Mouse (Mus musculus): ENCODE measurements around the gene Mrpl11. TPM values are rescaled to one million over a fixed set of nuclear protein-coding genes. Genes with fewer than 3 reads are reported as not detected.

The Mrpl11 gene
- 50.4 TPM for polyA plus RNA-seq (2014; fragmentation: Illumina TruSeq; extraction: RNeasy Lipid Tissue Mini Kit (QIAGEN cat#74804); ENCODE audit: insufficient read depth, low read depth, low replicate concordance)

GRCm38 (mm10) chr19:4961928-4962601 lies at the start of gene Mrpl11:
Gene Mrpl11 (plus strand): TSS chr19:4962147.

GRCm38 (mm10) chr19:4927904-4928531 lies 33.9 kb upstream of the Mrpl11 start, which contains the start of gene Dpp3:
Gene Dpp3 (minus strand): TSS chr19:4928287.

GRCm38 (mm10) chr19:4942551-4943252 lies 19.2 kb upstream of the Mrpl11 start, which contains the start of gene Peli3:
Gene Peli3 (minus strand): TSS chr19:4943127.

GRCm38 (mm10) chr19:4990256-4990625 lies 28.3 kb downstream of the Mrpl11 start, which contains the start of gene Npas4:
Gene Npas4 (minus strand): TSS chr19:4990316.

Other genes with a start within 250 kb of the Mrpl11 start
- gene Rbm4b, start 205.7 kb upstream of the Mrpl11 start, polyA plus RNA-seq (2014; fragmentation: Illumina TruSeq; extraction: RNeasy Lipid Tissue Mini Kit (QIAGEN cat#74804); ENCODE audit: insufficient read depth, low read depth, low replicate concordance): 10.1 TPM
- 17.9 TPM for gene Rbm4, start 168.2 kb upstream of the Mrpl11 start, polyA plus RNA-seq (2014; fragmentation: Illumina TruSeq; extraction: RNeasy Lipid Tissue Mini Kit (QIAGEN cat#74804); ENCODE audit: insufficient read depth, low read depth, low replicate concordance)
- gene Gm21992, start 150.5 kb upstream of the Mrpl11 start, polyA plus RNA-seq (2014; fragmentation: Illumina TruSeq; extraction: RNeasy Lipid Tissue Mini Kit (QIAGEN cat#74804); ENCODE audit: insufficient read depth, low read depth, low replicate concordance): 4.7 TPM
- gene Rbm14, start 150.5 kb upstream of the Mrpl11 start, polyA plus RNA-seq (2014; fragmentation: Illumina TruSeq; extraction: RNeasy Lipid Tissue Mini Kit (QIAGEN cat#74804); ENCODE audit: insufficient read depth, low read depth, low replicate concordance): 13.7 TPM
- gene Ccs, start 122.8 kb upstream of the Mrpl11 start, polyA plus RNA-seq (2014; fragmentation: Illumina TruSeq; extraction: RNeasy Lipid Tissue Mini Kit (QIAGEN cat#74804); ENCODE audit: insufficient read depth, low read depth, low replicate concordance): 48.3 TPM
- gene Ccdc87, start 122.8 kb upstream of the Mrpl11 start, polyA plus RNA-seq (2014; fragmentation: Illumina TruSeq; extraction: RNeasy Lipid Tissue Mini Kit (QIAGEN cat#74804); ENCODE audit: insufficient read depth, low read depth, low replicate concordance): 0.45 TPM
- gene Ctsf, start 107.0 kb upstream of the Mrpl11 start, polyA plus RNA-seq (2014; fragmentation: Illumina TruSeq; extraction: RNeasy Lipid Tissue Mini Kit (QIAGEN cat#74804); ENCODE audit: insufficient read depth, low read depth, low replicate concordance): 27.8 TPM
- 0.66 TPM for gene Actn3, start 84.2 kb upstream of the Mrpl11 start, polyA plus RNA-seq (2014; fragmentation: Illumina TruSeq; extraction: RNeasy Lipid Tissue Mini Kit (QIAGEN cat#74804); ENCODE audit: insufficient read depth, low read depth, low replicate concordance)
- 6.0 TPM for gene Zdhhc24, start 83.5 kb upstream of the Mrpl11 start, polyA plus RNA-seq (2014; fragmentation: Illumina TruSeq; extraction: RNeasy Lipid Tissue Mini Kit (QIAGEN cat#74804); ENCODE audit: insufficient read depth, low read depth, low replicate concordance)
- 2.2 TPM for gene Bbs1, start 55.5 kb upstream of the Mrpl11 start, polyA plus RNA-seq (2014; fragmentation: Illumina TruSeq; extraction: RNeasy Lipid Tissue Mini Kit (QIAGEN cat#74804); ENCODE audit: insufficient read depth, low read depth, low replicate concordance)
- gene Dpp3, start 33.9 kb upstream of the Mrpl11 start, polyA plus RNA-seq (2014; fragmentation: Illumina TruSeq; extraction: RNeasy Lipid Tissue Mini Kit (QIAGEN cat#74804); ENCODE audit: insufficient read depth, low read depth, low replicate concordance): 28.4 TPM
- 1.2 TPM for gene Peli3, start 19.0 kb upstream of the Mrpl11 start, polyA plus RNA-seq (2014; fragmentation: Illumina TruSeq; extraction: RNeasy Lipid Tissue Mini Kit (QIAGEN cat#74804); ENCODE audit: insufficient read depth, low read depth, low replicate concordance)
- gene Npas4, start 28.2 kb downstream of the Mrpl11 start, polyA plus RNA-seq (2014; fragmentation: Illumina TruSeq; extraction: RNeasy Lipid Tissue Mini Kit (QIAGEN cat#74804); ENCODE audit: insufficient read depth, low read depth, low replicate concordance): 0.14 TPM
- gene Slc29a2, start 61.7 kb downstream of the Mrpl11 start, polyA plus RNA-seq (2014; fragmentation: Illumina TruSeq; extraction: RNeasy Lipid Tissue Mini Kit (QIAGEN cat#74804); ENCODE audit: insufficient read depth, low read depth, low replicate concordance): 0.84 TPM
- gene B4gat1, start 76.7 kb downstream of the Mrpl11 start, polyA plus RNA-seq (2014; fragmentation: Illumina TruSeq; extraction: RNeasy Lipid Tissue Mini Kit (QIAGEN cat#74804); ENCODE audit: insufficient read depth, low read depth, low replicate concordance): 24.4 TPM
- gene AC124502.3, start 76.7 kb downstream of the Mrpl11 start, polyA plus RNA-seq (2014; fragmentation: Illumina TruSeq; extraction: RNeasy Lipid Tissue Mini Kit (QIAGEN cat#74804); ENCODE audit: insufficient read depth, low read depth, low replicate concordance): 0.81 TPM
- gene Brms1, start 79.2 kb downstream of the Mrpl11 start, polyA plus RNA-seq (2014; fragmentation: Illumina TruSeq; extraction: RNeasy Lipid Tissue Mini Kit (QIAGEN cat#74804); ENCODE audit: insufficient read depth, low read depth, low replicate concordance): 35.6 TPM
- gene Rin1, start 88.3 kb downstream of the Mrpl11 start, polyA plus RNA-seq (2014; fragmentation: Illumina TruSeq; extraction: RNeasy Lipid Tissue Mini Kit (QIAGEN cat#74804); ENCODE audit: insufficient read depth, low read depth, low replicate concordance): 1.4 TPM
- 6.0 TPM for gene Cd248, start 105.9 kb downstream of the Mrpl11 start, polyA plus RNA-seq (2014; fragmentation: Illumina TruSeq; extraction: RNeasy Lipid Tissue Mini Kit (QIAGEN cat#74804); ENCODE audit: insufficient read depth, low read depth, low replicate concordance)
- gene Tmem151a, start 123.4 kb downstream of the Mrpl11 start, polyA plus RNA-seq (2014; fragmentation: Illumina TruSeq; extraction: RNeasy Lipid Tissue Mini Kit (QIAGEN cat#74804); ENCODE audit: insufficient read depth, low read depth, low replicate concordance): 2.0 TPM
- 52.8 TPM for gene Yif1a, start 126.4 kb downstream of the Mrpl11 start, polyA plus RNA-seq (2014; fragmentation: Illumina TruSeq; extraction: RNeasy Lipid Tissue Mini Kit (QIAGEN cat#74804); ENCODE audit: insufficient read depth, low read depth, low replicate concordance)
- gene Cnih2, start 136.4 kb downstream of the Mrpl11 start, polyA plus RNA-seq (2014; fragmentation: Illumina TruSeq; extraction: RNeasy Lipid Tissue Mini Kit (QIAGEN cat#74804); ENCODE audit: insufficient read depth, low read depth, low replicate concordance): 0.18 TPM
- 117 TPM for gene Rab1b, start 144.9 kb downstream of the Mrpl11 start, polyA plus RNA-seq (2014; fragmentation: Illumina TruSeq; extraction: RNeasy Lipid Tissue Mini Kit (QIAGEN cat#74804); ENCODE audit: insufficient read depth, low read depth, low replicate concordance)
- 12.7 TPM for gene Klc2, start 156.4 kb downstream of the Mrpl11 start, polyA plus RNA-seq (2014; fragmentation: Illumina TruSeq; extraction: RNeasy Lipid Tissue Mini Kit (QIAGEN cat#74804); ENCODE audit: insufficient read depth, low read depth, low replicate concordance)